Mouse (Mus musculus): Measurements from ENCODE around the gene Lmf2. TPM values are rescaled to one million over a fixed set of nuclear protein-coding genes. Genes with fewer than 3 reads are reported as not detected.

Gene Lmf2
- polyA plus RNA-seq, 1 experiment = 40.2 TPM

- DNase-seq = no peak
- H3K4me1 ChIP-seq (ENCODE audit: control insufficient read depth, insufficient read depth, low read length) = no peaks in the 10 kb centered on the region; the same call in 1 of the 2 replicates
- peak within 1 kb of the TSS; percentile 18 for H3K4me3 ChIP-seq (ENCODE audit: insufficient read depth, low read depth, low read length)
- TF ChIP-seq CTCF (conservative IDR thresholded peaks at IDR 0.05; ENCODE audit: insufficient read depth, insufficient read length, low read depth, low read length) (no peak), POLR2A (IDR thresholded peaks at IDR 0.05; ENCODE audit: low read depth, low read length) (no peak)
- H3K27me3 ChIP-seq (replicated peaks; ENCODE audit: control insufficient read depth, insufficient read depth, low read length) = no peaks in the 10 kb centered on the region
- WGBS = 11% methylated on average over 26 of the region's 26 CpGs
- no peaks in the 10 kb centered on the region for H3K36me3 ChIP-seq (ENCODE audit: control insufficient read depth, insufficient read depth, low read length)
- no peak within 1 kb of the TSS for H3K27ac ChIP-seq (ENCODE audit: insufficient read depth, low read depth, low read length)
Measured at GRCm38 (mm10) chr15:89322670-89323522, 32.6 kb downstream of the Lmf2 start, which contains the start of gene Adm2. Adm2 (plus strand) TSS chr15:89322720.

DNA sequence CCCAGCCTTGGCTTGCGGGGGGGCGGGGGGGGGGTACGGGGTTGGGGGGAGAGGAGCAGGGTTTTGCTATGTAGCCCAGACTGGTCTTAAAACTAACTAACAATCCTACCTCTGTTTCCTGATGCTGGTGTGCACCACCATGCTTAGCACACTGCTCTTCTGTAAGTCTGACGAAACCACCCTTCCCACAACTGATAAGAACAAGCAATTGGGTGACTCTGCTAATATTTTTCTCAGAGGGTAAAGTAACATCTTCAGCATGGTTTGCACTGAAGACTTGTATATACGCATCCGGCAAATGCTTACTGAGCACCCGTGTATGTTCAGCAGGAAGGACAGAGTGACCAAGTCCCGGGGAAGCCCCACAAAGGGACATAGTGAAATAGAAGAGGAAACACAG is 34.2 kb downstream of the Lmf2 start:
- TF ChIP-seq CTCF (conservative IDR thresholded peaks at IDR 0.05; ENCODE audit: insufficient read depth, insufficient read length, low read depth, low read length) (no peak), POLR2A (IDR thresholded peaks at IDR 0.05; ENCODE audit: low read depth, low read length) (no peak)
- H3K36me3 ChIP-seq (ENCODE audit: control insufficient read depth, insufficient read depth, low read length) = no peaks in the 10 kb centered on the region
- no peak overlapping the region for H3K4me3 ChIP-seq (ENCODE audit: insufficient read depth, low read depth, low read length)
- WGBS = 82% methylated on average over 8 of the region's 8 CpGs
- no peak overlapping the region for H3K27ac ChIP-seq (ENCODE audit: insufficient read depth, low read depth, low read length)
- no peak for DNase-seq
- no peaks in the 10 kb centered on the region; the same call in 1 of the 2 replicates for H3K4me1 ChIP-seq (ENCODE audit: control insufficient read depth, insufficient read depth, low read length)
- H3K27me3 ChIP-seq (replicated peaks; ENCODE audit: control insufficient read depth, insufficient read depth, low read length) = no peaks in the 10 kb centered on the region

DNA sequence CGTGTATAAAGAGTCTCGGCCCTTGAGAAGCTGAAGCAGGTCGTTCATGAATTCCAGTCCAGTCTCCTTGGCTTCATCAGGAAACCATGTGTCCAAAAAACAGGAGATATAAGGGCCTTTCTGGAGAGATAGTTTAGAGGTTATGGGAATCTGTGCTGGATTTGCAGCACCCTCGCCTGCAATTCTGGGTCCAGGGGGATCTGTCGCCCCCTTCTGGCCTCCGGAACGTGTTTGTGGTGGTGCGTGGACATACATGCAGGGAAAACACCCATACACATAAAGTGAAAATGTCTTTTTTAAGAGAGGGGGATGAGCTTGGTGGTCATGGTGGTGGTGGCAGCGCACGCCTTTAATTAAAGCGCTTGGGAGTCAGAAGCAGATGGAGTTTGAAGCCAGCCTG is 39.3 kb downstream of the Lmf2 start:
- WGBS = 81% methylated on average over 11 of the region's 11 CpGs
- Histone ChIP-seq H3K4me3 (ENCODE audit: insufficient read depth, low read depth, low read length) (no peak overlapping the region), H3K27me3 (replicated peaks; ENCODE audit: control insufficient read depth, insufficient read depth, low read length) (no peaks in the 10 kb centered on the region), H3K4me1 (ENCODE audit: control insufficient read depth, insufficient read depth, low read length) (peaks cover 23% of the 10 kb centered on the region), H3K36me3 (ENCODE audit: control insufficient read depth, insufficient read depth, low read length) (no peaks in the 10 kb centered on the region), H3K27ac (ENCODE audit: insufficient read depth, low read depth, low read length) (no peak overlapping the region)
- TF ChIP-seq CTCF (conservative IDR thresholded peaks at IDR 0.05; ENCODE audit: insufficient read depth, insufficient read length, low read depth, low read length) (peak; percentile 31; the same call in 1 of the 2 replicates), POLR2A (IDR thresholded peaks at IDR 0.05; ENCODE audit: low read depth, low read length) (no peak)
- peak; percentile 41 for DNase-seq

GRCm38 (mm10) chr15:89315190-89315731 is 40.2 kb downstream of the Lmf2 start, which contains the start of gene Sbf1:
Sbf1 (minus strand) TSS chr15:89315311.
- TF ChIP-seq CTCF (conservative IDR thresholded peaks at IDR 0.05; ENCODE audit: insufficient read depth, insufficient read length, low read depth, low read length) = no peak
- peak; percentile 14 for TF ChIP-seq POLR2A (IDR thresholded peaks at IDR 0.05; ENCODE audit: low read depth, low read length)

GRCm38 (mm10) chr15:89314511-89315189 is 40.8 kb downstream of the Lmf2 start:
- under 1% methylated on average over 58 of the region's 58 CpGs for WGBS

More at GRCm38 (mm10) chr15:89315190-89315731, 40.2 kb downstream of the Lmf2 start, which contains the start of gene Sbf1:
- peak; percentile 99 for DNase-seq
- WGBS = under 1% methylated on average over 37 of the region's 37 CpGs
- Histone ChIP-seq H3K4me1 (ENCODE audit: control insufficient read depth, insufficient read depth, low read length) (peaks cover 31% of the 10 kb centered on the region), H3K27ac (ENCODE audit: insufficient read depth, low read depth, low read length) (peak within 1 kb of the TSS; percentile 70), H3K27me3 (replicated peaks; ENCODE audit: control insufficient read depth, insufficient read depth, low read length) (no peaks in the 10 kb centered on the region), H3K36me3 (ENCODE audit: control insufficient read depth, insufficient read depth, low read length) (no peaks in the 10 kb centered on the region), H3K4me3 (ENCODE audit: insufficient read depth, low read depth, low read length) (peak within 1 kb of the TSS; percentile 97)

DNA sequence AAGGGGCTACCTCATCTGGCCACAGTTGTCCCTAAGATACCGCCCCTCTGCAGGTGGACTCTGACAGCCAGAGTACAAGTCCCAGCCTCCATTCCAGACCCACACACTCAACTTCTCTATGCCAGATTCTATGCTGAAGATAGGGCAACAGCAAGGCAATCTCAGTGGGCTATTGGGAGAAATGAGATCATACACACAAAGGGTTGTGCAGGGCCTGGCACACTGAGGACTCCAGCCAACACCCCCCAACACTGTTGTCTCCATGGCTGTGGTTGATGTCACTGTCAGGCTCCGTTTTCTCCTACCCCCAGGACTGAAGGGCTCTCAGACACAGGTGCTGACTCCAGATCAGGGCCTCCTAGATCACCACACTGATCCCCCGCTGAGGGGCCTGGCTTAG is 41.4 kb downstream of the Lmf2 start:
- peak overlapping the region; percentile 97 for H3K4me3 ChIP-seq (ENCODE audit: insufficient read depth, low read depth, low read length)
- DNase-seq = no peak
- no peak overlapping the region for H3K27ac ChIP-seq (ENCODE audit: insufficient read depth, low read depth, low read length)
- TF ChIP-seq CTCF (conservative IDR thresholded peaks at IDR 0.05; ENCODE audit: insufficient read depth, insufficient read length, low read depth, low read length) (no peak), POLR2A (IDR thresholded peaks at IDR 0.05; ENCODE audit: low read depth, low read length) (no peak)
- no peaks in the 10 kb centered on the region for H3K36me3 ChIP-seq (ENCODE audit: control insufficient read depth, insufficient read depth, low read length)
- H3K27me3 ChIP-seq (replicated peaks; ENCODE audit: control insufficient read depth, insufficient read depth, low read length) = no peaks in the 10 kb centered on the region
- H3K4me1 ChIP-seq (ENCODE audit: control insufficient read depth, insufficient read depth, low read length) = peaks cover 32% of the 10 kb centered on the region
- 22% methylated on average over 3 of the region's 3 CpGs for WGBS

More at GRCm38 (mm10) chr15:89314511-89315189, 40.8 kb downstream of the Lmf2 start:
- peak; percentile 27 for DNase-seq
- Histone ChIP-seq H3K4me3 (ENCODE audit: insufficient read depth, low read depth, low read length) (peak overlapping the region; percentile 97), H3K4me1 (ENCODE audit: control insufficient read depth, insufficient read depth, low read length) (peaks cover 32% of the 10 kb centered on the region), H3K36me3 (ENCODE audit: control insufficient read depth, insufficient read depth, low read length) (no peaks in the 10 kb centered on the region), H3K27me3 (replicated peaks; ENCODE audit: control insufficient read depth, insufficient read depth, low read length) (no peaks in the 10 kb centered on the region), H3K27ac (ENCODE audit: insufficient read depth, low read depth, low read length) (no peak overlapping the region)
- TF ChIP-seq POLR2A (IDR thresholded peaks at IDR 0.05; ENCODE audit: low read depth, low read length) = no peak
- no peak for TF ChIP-seq CTCF (conservative IDR thresholded peaks at IDR 0.05; ENCODE audit: insufficient read depth, insufficient read length, low read depth, low read length)

Measured in kidney, adult 2 months (tissue).